Mouse (Mus musculus) myocyte (in vitro differentiated cells): ENCODE measurements around the gene Zan.

ENCODE experiments used
- CEBPB ChIP-seq: IDR thresholded peaks from 2 replicates; pipeline ENCODE4 v1.6.1; 2011; ENCODE audit warnings: mild to moderate bottlenecking, moderate library complexity; ENCODE audit not compliant: poor library complexity, insufficient read depth, severe bottlenecking
- E2F4 ChIP-seq: IDR thresholded peaks from one replicate; pipeline ENCODE4 v1.6.1; 2011; ENCODE audit warnings: mild to moderate bottlenecking, control low read depth, moderate library complexity; ENCODE audit not compliant: insufficient read depth
- MAX ChIP-seq: IDR thresholded peaks from one replicate; pipeline ENCODE4 v1.6.1; 2011; ENCODE audit warnings: low read depth, mild to moderate bottlenecking, control low read depth
- MYOD1 ChIP-seq, 3 experiments: IDR thresholded peaks; one replicate each; pipeline ENCODE4 v1.6.1; 2011; ENCODE audit warnings: control low read depth in 2 of 3, low read depth in 2 of 3, mild to moderate bottlenecking in 2 of 3, moderate library complexity in 1 of 3; ENCODE audit not compliant: insufficient read length in 2 of 3, control insufficient read depth in 1 of 3
- MYOG ChIP-seq, 3 experiments: IDR thresholded peaks; one replicate each; pipeline ENCODE4 v1.6.1; 2011; ENCODE audit warnings: control low read depth in 2 of 3, low read depth in 2 of 3, mild to moderate bottlenecking in 2 of 3; ENCODE audit not compliant: insufficient read length in 2 of 3, control insufficient read depth in 1 of 3, insufficient read depth in 1 of 3
- POLR2A ChIP-seq: IDR thresholded peaks from one replicate; pipeline ENCODE4 v1.6.1; 2011; ENCODE audit warnings: low read depth, mild to moderate bottlenecking, control low read depth, moderate library complexity; ENCODE audit not compliant: insufficient read length
- POLR2AphosphoS2 ChIP-seq: IDR thresholded peaks from one replicate; pipeline ENCODE4 v1.6.1; 2011; ENCODE audit warnings: low read depth, control low read depth; ENCODE audit not compliant: insufficient read length
- REST ChIP-seq: IDR thresholded peaks from one replicate; pipeline ENCODE4 v1.6.1; 2011; ENCODE audit warnings: mild to moderate bottlenecking, control low read depth, moderate library complexity; ENCODE audit not compliant: insufficient read depth, insufficient read length
- SRF ChIP-seq: IDR thresholded peaks from one replicate; pipeline ENCODE4 v1.6.1; 2011; ENCODE audit warnings: low read depth; ENCODE audit not compliant: control insufficient read depth, insufficient read length
- TCF12 ChIP-seq: IDR thresholded peaks from one replicate; pipeline ENCODE4 v1.6.1; 2011; ENCODE audit warnings: mild to moderate bottlenecking, control low read depth; ENCODE audit not compliant: poor library complexity, insufficient read depth, severe bottlenecking
- USF1 ChIP-seq: IDR thresholded peaks from one replicate; pipeline ENCODE4 v1.6.1; 2011; ENCODE audit warnings: low read depth, mild to moderate bottlenecking, control low read depth, moderate library complexity

DNA sequence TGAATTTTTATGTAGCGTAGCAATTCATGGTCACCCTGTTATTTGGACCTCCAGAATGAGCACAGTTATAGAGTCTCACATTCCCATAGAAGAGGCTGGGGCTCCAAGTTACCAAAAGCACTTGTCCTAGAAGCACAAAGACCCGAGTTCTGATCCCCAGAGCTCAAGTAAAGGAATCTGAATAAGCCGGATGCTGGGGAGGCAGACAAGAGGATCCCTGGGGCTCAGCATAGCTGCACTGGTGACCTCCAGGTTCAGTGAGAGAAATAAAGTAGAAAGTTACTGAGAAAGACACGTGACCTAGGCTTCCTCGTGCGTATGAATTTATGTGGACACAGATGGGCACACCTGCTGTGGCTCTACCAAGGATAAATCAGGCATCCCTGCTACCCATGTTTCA, 141.8 kb downstream of the Zan start:
- TF ChIP-seq POLR2A (no peak), CEBPB (no peak), MAX (no peak), USF1 (no peak), TCF12 (no peak), E2F4 (no peak), REST (no peak), MYOG (IDR thresholded peaks at IDR 0.05; ENCODE audit: control insufficient read depth in 1 of 3, insufficient read depth in 1 of 3, insufficient read length in 2 of 3, low read depth in 2 of 3) (no peak), MYOD1 (IDR thresholded peaks at IDR 0.05; ENCODE audit: control insufficient read depth in 1 of 3, insufficient read length in 2 of 3, low read depth in 2 of 3) (no peak), SRF (no peak), POLR2AphosphoS2 (no peak)
